Mouse (Mus musculus) kidney, adult 2 months (tissue): ENCODE data around the gene Usp11. TPM values are rescaled to one million over a fixed set of nuclear protein-coding genes. Genes with fewer than 3 reads are reported as not detected.

Source experiments
- DNase-seq: peaks from one replicate; pipeline ENCODE4 v3.0.0; 2021
- H3K27ac ChIP-seq: fragments of 200-500 bp; 2 replicates; pipeline ENCODE4 v1.5.1; 2012; ENCODE audit warnings: low read depth, low read length, control low read depth, inconsistent platforms; ENCODE audit not compliant: insufficient read depth
- H3K27me3 ChIP-seq: fragments of 200-500 bp; replicated peaks from 2 replicates; pipeline ENCODE4 v1.6.1; 2012; ENCODE audit warnings: mild to moderate bottlenecking, moderate library complexity, low read length, inconsistent platforms; ENCODE audit not compliant: control insufficient read depth, insufficient read depth
- H3K36me3 ChIP-seq: fragments of 200-500 bp; 2 replicates; pipeline ENCODE4 v1.6.1; 2012; ENCODE audit warnings: mild to moderate bottlenecking, moderate library complexity, low read length, inconsistent platforms; ENCODE audit not compliant: control insufficient read depth, insufficient read depth
- H3K4me1 ChIP-seq: fragments of 200-500 bp; 2 replicates; pipeline ENCODE4 v1.6.1; 2011; ENCODE audit warnings: low read length; ENCODE audit not compliant: control insufficient read depth, insufficient read depth
- H3K4me3 ChIP-seq: fragments of 200-500 bp; 2 replicates; pipeline ENCODE4 v1.5.1; 2011; ENCODE audit warnings: mild to moderate bottlenecking, low read depth, low read length, control low read depth; ENCODE audit not compliant: insufficient read depth
- CTCF ChIP-seq: fragments of 200-500 bp; conservative IDR thresholded peaks from 2 replicates; pipeline ENCODE4 v1.5.1; 2011; ENCODE audit warnings: low read depth, mild to moderate bottlenecking, control low read depth, low read length, moderate library complexity, mixed read lengths; ENCODE audit not compliant: insufficient read depth, insufficient read length
- POLR2A ChIP-seq: fragments of 200-500 bp; IDR thresholded peaks from one replicate; pipeline ENCODE4 v1.6.1; 2011; ENCODE audit warnings: low read depth, low read length, control low read depth
- WGBS: fragments of 180-500 bp; shearing (Covaris S2); methylation state at CpG from one replicate; pipeline ENCODE4 v1.1.7; 2018; 5-methylcytosine and 5-hydroxymethylcytosine counted together
- polyA plus RNA-seq: library from polyadenylated mRNA; depleted of rRNA; stranded (reverse); fragments of >200 nt; gene quantifications from 2 replicates; pipeline ENCODE4 v1.2.3, GENCODE M21; 2012; rRNA removed

Gene Usp11
- 7.3 and 8.3 TPM in 2 replicates for polyA plus RNA-seq

DNA sequence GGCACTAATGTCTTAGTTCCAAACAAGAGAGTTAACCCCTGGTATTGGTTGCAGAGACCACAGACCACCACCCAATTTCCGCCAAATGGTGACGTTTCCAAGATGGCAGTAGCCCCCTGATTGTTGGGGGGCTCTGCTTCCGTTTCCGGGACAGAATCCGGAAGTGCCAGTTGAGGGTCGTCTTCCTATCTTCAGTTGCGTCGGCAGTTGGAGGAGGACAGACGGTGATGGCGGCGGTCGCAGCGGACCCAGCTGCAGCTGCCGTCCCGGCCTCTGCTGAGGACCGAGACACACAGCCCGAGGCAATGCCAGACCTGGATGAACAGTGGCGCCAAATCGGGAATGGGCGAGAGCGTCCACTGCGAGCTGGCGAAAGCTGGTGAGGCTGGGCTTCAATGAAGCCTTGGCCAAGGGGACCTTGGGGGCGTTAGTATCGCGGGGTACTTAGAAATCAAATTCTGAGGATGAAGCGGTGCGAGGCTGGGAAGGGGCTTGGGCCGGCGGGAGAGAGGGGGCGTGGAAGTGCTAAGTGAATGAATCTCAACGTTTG is at the start of gene Usp11:
Usp11 (plus strand) TSS at position 166 of the 550 bp plus-strand sequence.
- WGBS = under 1% methylated on average over 32 of the region's 32 CpGs
- no peaks in the 10 kb centered on the region for H3K27me3 ChIP-seq
- H3K36me3 ChIP-seq = no peaks in the 10 kb centered on the region; the same call in 1 of the 2 replicates
- peak; percentile 13 for TF ChIP-seq POLR2A
- TF ChIP-seq CTCF = no peak
- no peaks in the 10 kb centered on the region for H3K4me1 ChIP-seq
- no peak for DNase-seq
- H3K27ac ChIP-seq = peak within 1 kb of the TSS; percentile 93
- H3K4me3 ChIP-seq = peak within 1 kb of the TSS; percentile 97

DNA sequence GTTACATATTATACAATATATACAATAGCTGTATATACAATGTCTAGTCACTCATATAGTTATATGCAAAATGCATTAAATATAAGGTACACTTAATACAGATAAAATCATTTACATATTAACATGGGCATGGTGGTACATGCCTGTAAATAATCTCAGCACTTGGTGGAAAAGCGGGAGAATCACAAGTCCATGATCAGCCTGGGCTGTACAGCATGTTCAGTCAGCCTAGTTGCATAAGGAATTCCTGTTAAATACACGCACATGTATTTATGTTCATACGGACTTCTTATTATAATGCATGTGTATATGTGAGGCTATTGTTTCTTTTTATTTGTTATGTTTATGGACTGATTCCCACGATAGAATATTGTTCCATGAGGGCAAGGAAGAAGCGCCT is 46.1 kb upstream of the Usp11 start:
- Histone ChIP-seq H3K36me3 (no peaks in the 10 kb centered on the region), H3K27me3 (no peaks in the 10 kb centered on the region), H3K27ac (no peak overlapping the region), H3K4me1 (no peaks in the 10 kb centered on the region), H3K4me3 (no peak overlapping the region)
- no peak for DNase-seq
- no peak for TF ChIP-seq CTCF
- no peak for TF ChIP-seq POLR2A
- 15% methylated on average over 5 of the region's 5 CpGs for WGBS

DNA sequence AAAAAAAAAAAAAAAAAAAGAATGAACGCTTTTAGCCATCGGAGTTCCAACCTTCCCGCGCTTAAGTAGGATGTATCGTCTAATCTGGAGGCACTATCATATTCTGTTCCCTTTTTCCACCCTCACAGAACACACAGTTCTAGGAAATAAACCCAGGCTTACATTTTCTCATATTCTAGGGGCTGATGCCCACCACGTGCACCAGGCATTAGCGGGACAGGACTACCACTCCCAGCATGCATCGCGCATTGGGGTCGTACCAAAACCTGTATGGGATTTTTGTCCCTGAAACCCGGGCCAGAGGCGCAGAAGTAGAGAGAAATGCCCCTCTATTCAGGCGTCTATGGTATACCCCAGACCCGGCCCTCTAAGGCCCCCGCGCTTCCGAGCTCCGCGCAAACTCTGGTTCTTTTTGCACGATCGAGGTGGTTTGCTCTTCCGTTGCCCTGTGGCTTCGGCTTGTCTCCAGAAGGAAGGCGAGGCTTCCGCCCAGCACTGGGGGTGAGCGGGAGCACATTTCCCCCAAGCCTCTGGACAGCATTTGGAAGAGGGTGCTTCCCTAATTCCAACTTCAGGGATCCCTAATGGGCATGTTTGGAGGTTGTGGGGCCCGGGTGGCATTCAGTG is 45.6 kb upstream of the Usp11 start, which contains the start of gene Uba1:
Uba1 (plus strand) TSS at position 301 of the 627 bp plus-strand sequence.
- no peaks in the 10 kb centered on the region for H3K27me3 ChIP-seq
- H3K4me3 ChIP-seq = peak within 1 kb of the TSS; percentile 89
- H3K36me3 ChIP-seq = no peaks in the 10 kb centered on the region
- 2% methylated on average over 27 of the region's 27 CpGs for WGBS
- DNase-seq = peak; percentile 79
- no peaks in the 10 kb centered on the region for H3K4me1 ChIP-seq
- H3K27ac ChIP-seq = 0 out of 2 replicates have a peak within 1 kb of the TSS, but pooled peaks have one; percentile 20
- TF ChIP-seq POLR2A (no peak), CTCF (no peak)

DNA sequence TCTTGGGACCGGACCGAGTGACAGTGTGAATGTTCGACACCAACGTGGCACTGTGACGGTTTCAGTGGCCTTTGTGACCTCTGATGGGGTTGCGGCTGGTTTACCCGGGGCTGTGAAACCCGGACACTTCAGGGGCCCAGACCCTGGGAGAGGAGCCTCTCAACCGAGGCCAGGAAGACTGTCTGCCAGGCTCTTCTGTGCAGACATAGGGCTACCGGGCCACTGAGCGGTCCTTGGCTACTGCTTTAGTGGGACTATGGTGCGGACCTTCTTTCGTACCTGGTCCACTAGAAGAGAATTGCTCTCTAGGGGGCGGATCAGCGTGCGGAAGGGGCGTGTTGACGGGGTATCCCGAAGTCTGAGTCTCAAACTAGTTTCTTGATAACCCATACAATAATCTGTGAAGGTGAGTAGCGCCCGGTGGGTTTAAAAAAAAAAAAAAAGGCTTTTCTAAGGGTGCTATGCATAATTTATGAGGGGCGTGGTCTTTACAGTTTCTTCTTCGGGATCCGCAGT is 44.8 kb upstream of the Usp11 start:
- 0% methylated on average over 24 of the region's 24 CpGs for WGBS
- Histone ChIP-seq H3K27ac (no peak overlapping the region), H3K27me3 (no peaks in the 10 kb centered on the region), H3K36me3 (no peaks in the 10 kb centered on the region), H3K4me3 (peak overlapping the region; percentile 89), H3K4me1 (peaks cover 3% of the 10 kb centered on the region; the same call in 1 of the 2 replicates)
- TF ChIP-seq POLR2A = no peak
- no peak for TF ChIP-seq CTCF
- peak; percentile 21 for DNase-seq

DNA sequence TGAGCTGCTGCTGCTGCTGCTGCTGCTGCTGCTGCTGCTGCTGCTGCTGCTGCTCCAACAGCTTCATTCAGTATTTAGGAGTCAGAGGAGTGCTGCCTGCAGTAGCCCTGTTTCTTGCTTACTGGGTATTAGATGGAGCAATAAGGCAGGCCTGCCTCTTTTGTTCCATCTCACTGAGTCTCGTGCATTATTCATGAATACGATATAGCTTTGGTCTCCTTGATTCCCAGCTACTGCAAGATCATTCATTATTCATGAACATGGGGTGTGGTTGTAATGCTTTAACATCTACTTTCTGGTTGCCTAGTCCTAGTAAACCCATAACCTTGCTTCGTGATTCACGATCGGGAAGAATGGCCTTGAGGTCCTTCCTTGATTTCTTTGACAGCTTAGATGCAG is 41.4 kb upstream of the Usp11 start:
- peaks cover 3% of the 10 kb centered on the region; the same call in 1 of the 2 replicates for H3K4me1 ChIP-seq
- no peak for TF ChIP-seq POLR2A
- TF ChIP-seq CTCF = no peak
- H3K27me3 ChIP-seq = no peaks in the 10 kb centered on the region
- no peak for DNase-seq
- no peak overlapping the region for H3K27ac ChIP-seq
- WGBS = 4% methylated on average over 5 of the region's 5 CpGs
- no peak overlapping the region for H3K4me3 ChIP-seq
- no peaks in the 10 kb centered on the region for H3K36me3 ChIP-seq

DNA sequence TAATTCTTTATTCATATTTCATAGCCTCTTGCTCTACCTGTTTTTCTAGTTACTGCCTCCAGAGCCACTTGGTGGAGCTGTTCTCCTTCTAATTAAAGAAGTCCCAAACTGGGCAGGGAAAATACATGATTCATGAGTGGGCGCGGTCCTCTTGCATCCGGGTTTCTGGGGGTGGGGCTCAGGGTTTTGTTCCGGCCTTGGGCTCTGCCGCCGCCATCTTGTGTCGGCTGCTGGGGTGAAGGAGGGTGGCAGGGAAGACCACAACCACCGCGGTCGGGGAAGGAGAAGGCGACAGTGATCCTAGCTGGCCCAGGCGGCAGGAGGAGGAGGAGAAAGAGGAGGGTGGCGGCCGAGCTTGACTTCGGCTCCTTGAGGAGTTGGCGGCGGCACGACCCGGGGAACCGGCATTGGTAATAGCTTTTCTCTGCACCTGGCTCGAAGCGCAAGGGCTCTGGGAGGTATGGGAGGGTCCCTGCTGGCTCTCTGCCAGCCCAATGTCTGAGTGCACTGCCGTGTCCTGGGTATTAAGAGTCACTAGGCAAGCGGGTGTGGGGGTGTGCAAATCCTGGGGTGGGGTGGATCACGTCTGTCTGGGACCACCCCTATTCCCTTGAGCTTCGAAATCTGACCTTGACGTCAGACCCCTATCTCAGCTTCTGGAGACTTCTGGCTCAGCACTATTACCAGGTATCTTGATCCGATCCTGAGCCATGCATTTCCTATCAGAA is 40.8 kb upstream of the Usp11 start:
- under 1% methylated on average over 19 of the region's 28 CpGs for WGBS
- peak overlapping the region; percentile 90 for H3K27ac ChIP-seq
- peaks cover 3% of the 10 kb centered on the region; the same call in 1 of the 2 replicates for H3K4me1 ChIP-seq
- H3K36me3 ChIP-seq = no peaks in the 10 kb centered on the region
- TF ChIP-seq POLR2A (peak; percentile 37), CTCF (peak; percentile 33)
- H3K4me3 ChIP-seq = peak overlapping the region; percentile 96
- no peaks in the 10 kb centered on the region for H3K27me3 ChIP-seq
- DNase-seq = peak; percentile 94
